Mouse (Mus musculus) embryonic fibroblast, embryonic 13.5 days (primary cell): ENCODE results near the gene Acad11.

Experiments
- CTCF ChIP-seq: IDR thresholded peaks from 2 replicates; pipeline ENCODE4 v1.5.1; 2011; ENCODE audit warnings: mild to moderate bottlenecking, control low read depth, low read length, moderate library complexity, borderline replicate concordance; ENCODE audit not compliant: insufficient read depth
- POLR2A ChIP-seq: IDR thresholded peaks from 2 replicates; pipeline ENCODE4 v1.6.1; 2011; ENCODE audit warnings: low read depth, mild to moderate bottlenecking, control low read depth, low read length, moderate library complexity

- TF ChIP-seq CTCF: no peak
- TF ChIP-seq POLR2A: no peak
These were observed 24.0 kb upstream of the Acad11 start for GRCm38 (mm10) chr9:104039031-104039695.
